Mouse (Mus musculus) small intestine, adult 2 months (tissue): Measurements from ENCODE around the gene Armc2. TPM values are rescaled to one million over a fixed set of nuclear protein-coding genes. Genes with fewer than 3 reads are reported as not detected.

ENCODE experiments used
- H3K27ac ChIP-seq: fragments of 200-500 bp; 2 replicates; pipeline ENCODE4 v1.5.1; 2012; ENCODE audit warnings: low read depth, low read length, control low read depth, inconsistent platforms; ENCODE audit not compliant: insufficient read depth
- H3K27me3 ChIP-seq: fragments of 200-500 bp; 2 replicates; pipeline ENCODE4 v1.6.1; 2012; ENCODE audit warnings: mild to moderate bottlenecking, moderate library complexity, low read length, inconsistent platforms; ENCODE audit not compliant: control insufficient read depth, insufficient read depth
- H3K36me3 ChIP-seq: fragments of 200-500 bp; 2 replicates; pipeline ENCODE4 v1.6.1; 2012; ENCODE audit warnings: mild to moderate bottlenecking, low read length, control low read depth, inconsistent platforms; ENCODE audit not compliant: control insufficient read depth, insufficient read depth
- H3K4me1 ChIP-seq: fragments of 200-500 bp; 2 replicates; pipeline ENCODE4 v1.6.1; 2012; ENCODE audit warnings: low read length, inconsistent platforms, mixed read lengths; ENCODE audit not compliant: control insufficient read depth, insufficient read depth, insufficient read length
- H3K4me3 ChIP-seq: fragments of 200-500 bp; 2 replicates; pipeline ENCODE4 v1.5.1; 2012; ENCODE audit warnings: low read depth, mild to moderate bottlenecking, control low read depth, inconsistent platforms, low read length, moderate library complexity
- CTCF ChIP-seq: fragments of 200-500 bp; IDR thresholded peaks from 2 replicates; pipeline ENCODE4 v1.5.1; 2012; ENCODE audit warnings: low read depth, mild to moderate bottlenecking, control low read depth, inconsistent platforms, low read length, moderate library complexity, mixed read lengths; ENCODE audit not compliant: insufficient replicate concordance, insufficient read length; ENCODE audit errors: extremely low read depth
- POLR2A ChIP-seq: fragments of 200-500 bp; IDR thresholded peaks from 2 replicates; pipeline ENCODE4 v1.6.1; 2012; ENCODE audit warnings: low read depth, mild to moderate bottlenecking, control low read depth, inconsistent platforms, low read length, moderate library complexity
- WGBS: fragments of 180-500 bp; shearing (Covaris S2); methylation state at CpG from one replicate; pipeline ENCODE4 v1.1.7; 2018; 5-methylcytosine and 5-hydroxymethylcytosine counted together
- polyA plus RNA-seq: library from polyadenylated mRNA; depleted of rRNA; stranded (reverse); fragments of >200 nt; gene quantifications from 2 replicates; pipeline ENCODE4 v1.2.3, GENCODE M21; 2012

Armc2 gene
- polyA plus RNA-seq, 1 experiment: 0.60 TPM

DNA sequence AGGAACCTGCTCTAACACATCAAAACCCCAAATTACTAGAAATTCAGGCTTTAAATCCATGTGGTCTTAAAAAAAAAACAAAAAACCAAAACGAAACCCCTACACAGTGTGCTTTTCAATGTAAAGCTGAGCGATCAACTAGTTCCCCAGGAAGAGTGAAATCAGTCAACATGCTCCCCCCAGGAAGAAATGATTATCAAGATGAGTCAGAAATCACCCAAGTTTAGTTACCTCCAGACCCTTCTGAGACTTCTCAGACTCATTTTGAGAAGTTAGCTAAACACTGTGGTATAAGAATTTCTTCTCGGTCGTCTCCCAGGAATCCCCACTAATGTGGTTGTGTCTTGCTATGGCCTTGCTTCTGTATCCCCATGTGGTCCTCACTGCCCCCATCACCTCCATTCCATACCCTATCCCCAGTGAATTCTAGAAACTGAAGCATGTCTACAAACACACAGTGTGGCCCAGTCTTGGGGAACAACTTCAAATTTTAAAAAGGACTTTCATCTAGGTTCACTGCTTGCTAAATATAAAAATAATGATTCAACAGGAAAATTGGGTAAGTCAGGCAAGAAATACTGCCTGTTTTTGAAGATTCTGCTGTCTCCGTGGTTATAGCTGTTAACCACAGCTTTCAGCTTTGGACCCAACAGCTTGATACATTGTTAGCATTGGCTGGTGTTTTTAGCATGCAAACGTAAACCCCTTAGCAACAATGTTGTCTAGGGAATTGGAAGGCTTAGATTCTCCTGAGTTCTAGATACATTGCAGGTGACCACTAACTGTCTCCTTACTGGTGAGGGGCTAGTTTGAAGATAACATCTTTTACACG, 39.6 kb downstream of the Armc2 start:
- Histone ChIP-seq H3K4me1 (no peaks in the 10 kb centered on the region), H3K4me3 (no peak overlapping the region), H3K36me3 (no peaks in the 10 kb centered on the region), H3K27ac (peak overlapping the region; percentile 59), H3K27me3 (no peaks in the 10 kb centered on the region)
- 76% methylated on average over 7 of the region's 7 CpGs for WGBS
- TF ChIP-seq POLR2A: no peak
- no peak for TF ChIP-seq CTCF

DNA sequence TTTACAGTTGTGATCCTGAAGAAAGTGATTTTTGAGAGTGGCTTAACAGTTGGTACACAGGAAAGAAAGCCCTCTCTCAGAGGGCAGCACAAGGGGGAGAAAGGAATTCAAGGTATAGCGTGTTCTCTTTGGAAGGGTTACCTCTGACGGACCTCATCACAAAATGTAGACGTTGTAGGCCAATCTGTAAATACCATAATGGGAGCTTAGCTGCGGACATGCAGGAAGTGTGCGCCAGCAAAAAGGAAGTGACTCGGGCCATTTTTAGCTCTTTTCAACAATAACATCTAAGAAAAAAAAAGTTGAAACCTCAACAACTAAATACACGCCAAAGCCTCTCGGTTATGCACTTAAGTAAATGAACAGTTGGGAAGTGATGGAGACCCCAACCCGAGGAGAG, 45.6 kb downstream of the Armc2 start:
- H3K27ac ChIP-seq: no peak overlapping the region
- no peak for TF ChIP-seq POLR2A
- no peak for TF ChIP-seq CTCF

DNA sequence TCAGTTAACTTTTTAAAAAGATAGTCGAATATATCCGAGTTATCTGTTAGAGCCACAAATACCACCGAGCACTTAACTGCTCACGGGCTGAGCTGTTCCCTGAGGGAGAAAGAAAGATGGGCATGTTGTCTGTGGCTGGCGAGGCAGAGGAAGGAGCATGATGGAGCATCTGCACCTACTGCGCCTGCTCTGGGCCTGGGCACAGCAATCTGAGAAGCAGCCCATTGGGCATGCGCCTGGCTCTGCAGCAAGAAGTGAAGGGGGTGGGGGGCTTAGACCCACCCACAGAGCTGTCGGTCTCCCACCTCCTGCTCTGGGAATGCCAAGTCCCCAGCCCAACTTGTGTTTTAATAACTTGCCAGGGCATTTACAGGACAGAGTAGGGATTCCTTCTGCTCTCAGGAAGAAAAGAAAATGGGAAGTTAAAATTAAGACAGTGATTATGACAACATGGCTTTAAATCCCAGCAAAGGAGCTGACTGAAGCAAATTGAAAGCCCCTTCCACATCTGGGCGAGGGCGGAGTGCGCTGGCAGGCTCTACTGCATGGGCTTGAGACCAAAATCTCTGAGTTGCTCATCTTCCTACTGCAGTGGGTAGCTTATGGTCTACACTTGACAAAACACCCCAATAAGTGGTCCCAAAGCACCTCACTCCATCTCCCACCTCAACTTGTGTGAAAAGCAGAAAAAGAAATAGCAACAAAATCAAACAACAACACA, 50.2 kb downstream of the Armc2 start:
- no peak for TF ChIP-seq CTCF
- TF ChIP-seq POLR2A: no peak
- no peaks in the 10 kb centered on the region for H3K36me3 ChIP-seq
- peak overlapping the region; percentile 23; the same call in 1 of the 2 replicates for H3K27ac ChIP-seq
- 66% methylated on average over 11 of the region's 11 CpGs for WGBS
- H3K27me3 ChIP-seq: no peaks in the 10 kb centered on the region
- H3K4me3 ChIP-seq: no peak overlapping the region
- H3K4me1 ChIP-seq: peaks cover 13% of the 10 kb centered on the region

More for the DNA sequence above, 45.6 kb downstream of the Armc2 start:
- 69% methylated on average over 9 of the region's 9 CpGs for WGBS
- no peaks in the 10 kb centered on the region for H3K36me3 ChIP-seq
- H3K4me1 ChIP-seq: peaks cover 7% of the 10 kb centered on the region
- no peaks in the 10 kb centered on the region for H3K27me3 ChIP-seq
- no peak overlapping the region for H3K4me3 ChIP-seq

DNA sequence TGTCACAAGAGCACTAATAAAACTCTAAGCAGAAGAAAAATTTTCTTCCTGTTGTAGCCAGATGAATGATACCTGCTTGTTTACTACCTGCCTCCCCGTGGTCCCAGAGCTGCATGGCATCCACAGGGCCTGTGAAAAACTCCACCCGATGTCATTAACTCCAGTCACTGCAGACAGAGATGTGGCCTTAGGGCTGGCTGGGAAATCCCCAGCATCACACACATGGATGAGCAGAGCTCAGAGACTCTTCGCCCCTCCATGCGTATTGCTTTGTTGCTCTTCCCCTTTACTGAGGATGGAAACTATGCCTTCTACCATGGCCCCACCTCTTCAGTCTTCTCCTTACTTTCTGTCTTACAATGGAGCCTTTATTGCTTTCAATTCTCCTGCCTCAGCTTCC, 55.5 kb downstream of the Armc2 start:
- no peak overlapping the region for H3K4me3 ChIP-seq
- H3K27ac ChIP-seq: no peak overlapping the region
- WGBS: 69% methylated on average over 4 of the region's 4 CpGs
- H3K27me3 ChIP-seq: no peaks in the 10 kb centered on the region
- peaks cover 2% of the 10 kb centered on the region; the same call in 1 of the 2 replicates for H3K36me3 ChIP-seq
- TF ChIP-seq CTCF: no peak
- TF ChIP-seq POLR2A: no peak
- H3K4me1 ChIP-seq: peaks cover 17% of the 10 kb centered on the region; the same call in 1 of the 2 replicates

DNA sequence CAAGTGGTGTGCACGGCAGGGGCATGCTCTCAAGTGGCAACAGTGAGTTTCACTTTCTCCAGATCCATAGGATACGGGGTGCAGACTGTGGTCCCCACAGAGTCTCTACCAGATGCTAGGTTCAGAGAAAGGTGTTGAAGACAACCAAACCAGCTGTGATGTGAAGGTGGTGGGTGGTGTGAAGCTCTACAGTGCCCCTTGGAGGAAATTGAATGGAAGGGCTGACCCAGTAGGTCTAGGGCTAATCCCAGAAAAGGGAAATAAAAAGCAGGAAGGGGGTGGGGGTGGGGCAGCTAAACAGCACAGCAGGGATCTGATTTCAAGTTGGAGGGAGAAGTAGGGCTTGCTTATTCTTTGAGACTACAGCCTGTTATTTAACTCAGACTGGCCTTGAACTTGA, 58.4 kb downstream of the Armc2 start:
- TF ChIP-seq POLR2A (no peak), CTCF (peak; percentile 23; the same call in 1 of the 2 replicates)
- peak overlapping the region; percentile 35 for H3K4me3 ChIP-seq
- WGBS: 20% methylated on average over 2 of the region's 2 CpGs

DNA sequence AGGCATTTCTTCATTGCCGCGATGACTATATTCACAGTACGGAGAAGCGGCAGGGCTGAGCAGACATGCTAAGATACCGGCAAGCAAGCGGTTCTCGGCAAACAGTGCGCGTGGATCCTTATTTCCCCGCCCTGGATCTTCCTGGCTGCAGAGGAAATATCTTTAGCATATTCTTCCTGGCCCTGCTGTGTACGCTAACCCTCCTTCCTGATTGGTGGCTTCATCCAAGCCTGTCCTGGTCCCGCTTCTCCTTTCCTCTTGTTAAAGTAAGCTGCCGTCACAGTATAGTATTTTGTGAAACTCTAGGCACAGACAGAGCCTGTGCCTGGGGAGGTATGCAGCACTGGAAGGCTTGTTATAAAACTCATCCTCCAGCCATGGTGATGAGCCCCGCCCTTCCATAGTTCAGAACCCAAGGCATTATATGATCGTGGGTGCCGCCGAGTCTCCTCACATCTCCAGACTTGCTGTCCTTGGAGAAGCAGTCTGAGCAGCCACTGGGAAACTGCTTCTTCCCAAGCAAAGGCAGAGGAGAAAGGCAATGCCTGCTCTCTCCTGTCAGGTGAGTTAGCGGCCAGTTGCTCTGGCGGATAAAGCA, 59.5 kb downstream of the Armc2 start:
- no peak for TF ChIP-seq CTCF
- peak; percentile 77 for TF ChIP-seq POLR2A
- Histone ChIP-seq H3K27me3 (no peaks in the 10 kb centered on the region), H3K27ac (peak overlapping the region; percentile 93), H3K4me3 (peak overlapping the region; percentile 48), H3K4me1 (peaks cover 19% of the 10 kb centered on the region), H3K36me3 (peaks cover 2% of the 10 kb centered on the region; the same call in 1 of the 2 replicates)
- WGBS: 53% methylated on average over 19 of the region's 19 CpGs

More for the DNA sequence above, 58.4 kb downstream of the Armc2 start:
- peaks cover 2% of the 10 kb centered on the region; the same call in 1 of the 2 replicates for H3K36me3 ChIP-seq
- H3K27ac ChIP-seq: peak overlapping the region; percentile 93
- peaks cover 15% of the 10 kb centered on the region; the same call in 1 of the 2 replicates for H3K4me1 ChIP-seq
- no peaks in the 10 kb centered on the region for H3K27me3 ChIP-seq
